Mouse (Mus musculus): ENCODE results near the gene Krt25. TPM values are rescaled to one million over a fixed set of nuclear protein-coding genes. Genes with fewer than 3 reads are reported as not detected.
A peak's percentile ranks its signal among the peaks of the same experiment; 100 is the strongest.

Krt25 gene
- polyA plus RNA-seq, 1 experiment from 2014 or later, result not detected

DNA sequence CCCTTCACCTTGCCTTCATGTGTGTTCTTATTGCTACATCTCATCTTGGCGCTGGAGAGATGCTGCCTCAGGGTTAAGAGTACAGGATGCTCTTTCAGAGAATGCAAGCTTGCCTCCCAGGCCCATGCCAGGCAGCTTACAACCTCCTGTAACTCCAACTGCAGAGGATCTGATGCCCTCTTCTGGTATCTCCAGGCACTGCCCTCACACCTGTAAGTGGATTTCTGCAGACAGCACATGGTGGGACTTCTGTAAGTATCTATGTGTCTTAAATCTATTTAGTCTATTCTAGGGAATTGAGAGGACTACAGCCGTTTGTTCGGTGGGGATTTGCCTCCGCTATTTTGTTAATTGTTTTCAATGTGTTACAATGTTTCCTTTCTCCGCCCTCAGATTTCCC is 29.9 kb downstream of the Krt25 start:
- no peak overlapping the region for H3K4me2 ChIP-seq (ENCODE audit: low read depth, low read length, severe bottlenecking)
- WGBS, result 64% methylated on average over 5 of the region's 5 CpGs

DNA sequence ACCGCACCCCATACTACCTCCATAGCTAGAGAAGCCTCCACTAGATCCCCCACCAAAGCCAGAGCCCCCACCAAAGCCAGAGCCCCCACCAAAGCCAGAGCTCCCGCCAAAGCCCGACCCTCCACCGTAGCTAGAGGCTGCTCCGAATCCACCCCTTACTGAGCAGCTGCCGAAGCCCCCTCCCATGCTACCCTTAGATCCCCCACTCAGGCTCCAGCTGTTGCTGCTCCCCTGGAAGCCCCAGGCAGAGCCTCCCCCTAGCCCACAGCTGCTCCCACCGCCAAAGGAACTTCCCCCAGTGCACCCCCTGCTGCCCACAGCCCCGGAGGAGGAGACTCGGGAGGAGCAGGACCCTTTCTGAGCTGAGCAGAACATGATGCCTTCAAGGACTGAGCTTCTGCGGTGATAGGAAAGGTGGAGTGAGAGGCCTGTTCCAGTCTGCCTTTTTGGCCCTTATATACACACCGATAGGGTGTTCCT is 37.9 kb downstream of the Krt25 start, which contains the start of gene Krt24:
TSS of gene Krt24 (minus strand) at position 430 of the 480 bp plus-strand sequence.
- ATAC-seq (replicated peaks; ENCODE audit: low FRiP score) (no peak), DNase-seq (ENCODE audit: low spot score) (no peak)
- Histone ChIP-seq H3K27ac (ENCODE audit: low read depth, low read length) (no peak within 1 kb of the TSS), H3K4me1 (replicated peaks; ENCODE audit: control insufficient read depth, insufficient read depth, low read length) (no peaks in the 10 kb centered on the region), H3K36me3 (ENCODE audit: control insufficient read depth, insufficient read depth, low read length) (no peaks in the 10 kb centered on the region), H3K4me3 (ENCODE audit: low read depth, low read length) (no peak within 1 kb of the TSS), H3K4me2 (ENCODE audit: low read depth, low read length, severe bottlenecking) (no peak within 1 kb of the TSS), H3K27me3 (ENCODE audit: control insufficient read depth, insufficient read depth, low read length) (no peaks in the 10 kb centered on the region), H3K9ac (ENCODE audit: low read length) (no peak within 1 kb of the TSS), H3K9me3 (ENCODE audit: control insufficient read depth, low read length) (no peaks in the 10 kb centered on the region)
- 61% methylated on average over 11 of the region's 11 CpGs for WGBS

More for the DNA sequence above, 29.9 kb downstream of the Krt25 start:
- ATAC-seq (replicated peaks; ENCODE audit: low FRiP score) (no peak), DNase-seq (ENCODE audit: low spot score) (peak; percentile 59)
- H3K4me3 ChIP-seq (ENCODE audit: low read depth, low read length), result no peak overlapping the region
- no peak overlapping the region for H3K27ac ChIP-seq (ENCODE audit: low read depth, low read length)
- no peak overlapping the region for H3K9ac ChIP-seq (ENCODE audit: low read length)
- no peaks in the 10 kb centered on the region for H3K27me3 ChIP-seq (ENCODE audit: control insufficient read depth, insufficient read depth, low read length)
- H3K9me3 ChIP-seq (ENCODE audit: control insufficient read depth, low read length), result no peaks in the 10 kb centered on the region
- no peaks in the 10 kb centered on the region for H3K4me1 ChIP-seq (replicated peaks; ENCODE audit: control insufficient read depth, insufficient read depth, low read length)
- no peaks in the 10 kb centered on the region for H3K36me3 ChIP-seq (ENCODE audit: control insufficient read depth, insufficient read depth, low read length)

DNA sequence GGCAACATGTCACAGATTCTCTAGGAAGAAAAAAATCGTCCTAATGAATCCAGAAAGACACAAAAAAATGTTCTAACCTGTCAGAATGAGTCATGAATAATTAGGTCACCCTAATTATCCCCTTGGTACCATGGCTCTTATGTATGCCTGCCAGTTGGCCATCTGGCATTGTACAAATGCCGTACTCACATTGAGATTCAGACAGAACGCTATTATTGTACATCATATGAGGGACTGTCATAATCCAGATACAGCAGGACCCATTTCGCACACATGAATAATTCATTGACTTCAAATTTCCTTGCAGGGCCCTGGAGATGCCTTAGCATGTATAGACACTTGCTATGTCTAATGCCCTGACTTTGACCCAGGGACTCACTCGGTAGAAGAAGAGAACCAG is 38.7 kb downstream of the Krt25 start:
- Histone ChIP-seq H3K4me1 (replicated peaks; ENCODE audit: control insufficient read depth, insufficient read depth, low read length) (no peaks in the 10 kb centered on the region), H3K36me3 (ENCODE audit: control insufficient read depth, insufficient read depth, low read length) (no peaks in the 10 kb centered on the region), H3K27ac (ENCODE audit: low read depth, low read length) (no peak overlapping the region), H3K9me3 (ENCODE audit: control insufficient read depth, low read length) (no peaks in the 10 kb centered on the region), H3K4me3 (ENCODE audit: low read depth, low read length) (no peak overlapping the region), H3K4me2 (ENCODE audit: low read depth, low read length, severe bottlenecking) (no peak overlapping the region), H3K27me3 (ENCODE audit: control insufficient read depth, insufficient read depth, low read length) (no peaks in the 10 kb centered on the region), H3K9ac (ENCODE audit: low read length) (no peak overlapping the region)
- ATAC-seq (replicated peaks; ENCODE audit: low FRiP score) (no peak), DNase-seq (ENCODE audit: low spot score) (no peak)
- 81% methylated on average over 5 of the region's 5 CpGs for WGBS

DNA sequence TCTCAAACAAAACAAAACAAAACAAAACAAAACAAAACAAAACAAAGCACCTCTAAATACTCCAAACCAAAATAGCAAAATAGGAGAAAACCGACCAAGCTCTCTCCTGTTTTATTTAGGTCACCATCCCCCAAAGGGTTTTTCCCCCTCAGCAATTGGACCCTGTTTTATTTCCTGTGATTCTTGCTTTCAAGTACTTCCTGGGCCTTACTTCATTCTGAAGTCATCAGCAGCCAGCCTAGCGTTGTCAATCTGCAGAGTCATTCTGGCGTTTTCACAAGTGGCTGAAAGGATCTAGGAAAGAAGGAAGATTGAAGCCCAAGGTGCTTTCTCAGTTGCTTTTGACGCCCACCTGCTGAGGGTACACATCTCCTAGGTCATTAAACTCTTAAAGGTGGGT is 39.4 kb downstream of the Krt25 start:
- no peaks in the 10 kb centered on the region for H3K9me3 ChIP-seq (ENCODE audit: control insufficient read depth, low read length)
- no peaks in the 10 kb centered on the region for H3K36me3 ChIP-seq (ENCODE audit: control insufficient read depth, insufficient read depth, low read length)
- H3K4me1 ChIP-seq (replicated peaks; ENCODE audit: control insufficient read depth, insufficient read depth, low read length), result no peaks in the 10 kb centered on the region
- no peaks in the 10 kb centered on the region for H3K27me3 ChIP-seq (ENCODE audit: control insufficient read depth, insufficient read depth, low read length)
- DNase-seq (ENCODE audit: low spot score), result no peak
- H3K9ac ChIP-seq (ENCODE audit: low read length), result no peak overlapping the region
- no peak for ATAC-seq (replicated peaks; ENCODE audit: low FRiP score)
- H3K27ac ChIP-seq (ENCODE audit: low read depth, low read length), result no peak overlapping the region
- no peak overlapping the region for H3K4me3 ChIP-seq (ENCODE audit: low read depth, low read length)
- WGBS, result 60% methylated on average over 4 of the region's 4 CpGs
- H3K4me2 ChIP-seq (ENCODE audit: low read depth, low read length, severe bottlenecking), result no peak overlapping the region

DNA sequence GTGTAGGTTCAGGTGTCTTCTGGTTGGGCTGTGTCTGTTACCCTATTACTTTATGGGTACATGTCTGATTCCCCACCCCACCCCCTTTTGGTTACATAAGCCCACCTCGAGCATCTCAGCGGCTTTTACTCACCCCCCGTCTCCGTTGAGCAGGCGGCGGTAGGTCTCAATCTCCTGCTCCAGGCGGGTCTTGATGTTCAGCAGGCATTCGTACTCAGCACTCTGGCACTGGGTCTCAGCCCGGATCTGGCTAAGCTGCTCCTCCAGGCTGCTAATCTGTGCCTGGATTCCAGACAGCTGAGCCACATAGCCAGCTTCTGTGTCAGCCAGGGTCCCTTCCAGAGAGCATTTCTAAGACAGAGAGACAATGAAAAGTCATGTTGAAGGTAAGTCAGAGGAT is 41.6 kb downstream of the Krt25 start:
- DNase-seq (ENCODE audit: low spot score) (no peak), ATAC-seq (replicated peaks; ENCODE audit: low FRiP score) (no peak)
- 78% methylated on average over 9 of the region's 9 CpGs for WGBS
- no peaks in the 10 kb centered on the region for H3K9me3 ChIP-seq (ENCODE audit: control insufficient read depth, low read length)
- no peaks in the 10 kb centered on the region for H3K36me3 ChIP-seq (ENCODE audit: control insufficient read depth, insufficient read depth, low read length)
- no peaks in the 10 kb centered on the region for H3K4me1 ChIP-seq (replicated peaks; ENCODE audit: control insufficient read depth, insufficient read depth, low read length)
- no peaks in the 10 kb centered on the region for H3K27me3 ChIP-seq (ENCODE audit: control insufficient read depth, insufficient read depth, low read length)
- no peak overlapping the region for H3K27ac ChIP-seq (ENCODE audit: low read depth, low read length)
- no peak overlapping the region for H3K4me2 ChIP-seq (ENCODE audit: low read depth, low read length, severe bottlenecking)
- H3K4me3 ChIP-seq (ENCODE audit: low read depth, low read length), result no peak overlapping the region
- no peak overlapping the region for H3K9ac ChIP-seq (ENCODE audit: low read length)

DNA sequence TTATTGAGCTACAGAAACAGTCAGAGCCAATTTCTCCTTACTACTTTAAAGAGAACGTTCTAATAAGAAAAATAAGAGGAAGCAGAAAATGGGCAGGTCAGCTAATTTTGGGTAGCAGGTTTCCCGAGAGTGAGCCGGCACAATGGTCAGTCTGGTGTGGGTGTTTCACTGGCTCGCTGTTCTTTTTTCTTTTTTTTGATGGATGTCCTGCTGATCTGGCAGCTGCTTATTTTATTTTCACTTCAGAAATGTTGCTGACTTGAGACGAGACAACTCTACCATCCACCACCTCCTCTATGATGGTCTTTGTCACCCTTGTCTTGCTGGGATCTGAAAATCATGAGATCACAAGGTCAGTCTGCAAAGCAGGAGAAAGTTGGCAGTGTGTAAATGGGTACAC is 42.8 kb downstream of the Krt25 start:
- Histone ChIP-seq H3K4me2 (ENCODE audit: low read depth, low read length, severe bottlenecking) (no peak overlapping the region), H3K27ac (ENCODE audit: low read depth, low read length) (no peak overlapping the region), H3K4me3 (ENCODE audit: low read depth, low read length) (no peak overlapping the region), H3K9me3 (ENCODE audit: control insufficient read depth, low read length) (no peaks in the 10 kb centered on the region), H3K9ac (ENCODE audit: low read length) (no peak overlapping the region), H3K27me3 (ENCODE audit: control insufficient read depth, insufficient read depth, low read length) (no peaks in the 10 kb centered on the region), H3K4me1 (replicated peaks; ENCODE audit: control insufficient read depth, insufficient read depth, low read length) (no peaks in the 10 kb centered on the region), H3K36me3 (ENCODE audit: control insufficient read depth, insufficient read depth, low read length) (no peaks in the 10 kb centered on the region)
- no peak for ATAC-seq (replicated peaks; ENCODE audit: low FRiP score)
- 82% methylated on average over 5 of the region's 5 CpGs for WGBS
- DNase-seq (ENCODE audit: low spot score), result no peak

DNA sequence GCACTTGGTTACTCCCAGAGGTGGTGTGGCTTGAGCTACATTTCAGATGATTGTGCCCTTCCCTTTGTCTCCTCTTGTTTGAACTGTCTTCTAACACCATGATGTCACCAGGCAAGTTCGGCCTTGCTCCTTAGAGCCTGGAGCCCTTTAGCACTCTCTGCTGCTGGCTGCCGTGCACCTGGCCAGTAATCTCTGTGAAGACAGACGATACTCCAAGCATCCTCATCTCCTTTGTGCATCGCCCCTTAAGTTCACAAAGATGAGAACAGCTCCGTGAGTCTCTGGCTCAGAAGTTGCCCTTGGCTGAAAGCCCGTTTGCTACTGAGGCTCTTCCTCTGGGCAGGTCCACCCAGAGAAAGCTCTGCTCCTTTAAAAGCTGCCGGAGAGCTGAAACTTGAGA is 46.0 kb downstream of the Krt25 start:
- Histone ChIP-seq H3K27ac (ENCODE audit: low read depth, low read length) (no peak overlapping the region), H3K9ac (ENCODE audit: low read length) (no peak overlapping the region), H3K4me1 (replicated peaks; ENCODE audit: control insufficient read depth, insufficient read depth, low read length) (no peaks in the 10 kb centered on the region), H3K36me3 (ENCODE audit: control insufficient read depth, insufficient read depth, low read length) (no peaks in the 10 kb centered on the region), H3K27me3 (ENCODE audit: control insufficient read depth, insufficient read depth, low read length) (no peaks in the 10 kb centered on the region), H3K4me3 (ENCODE audit: low read depth, low read length) (no peak overlapping the region), H3K9me3 (ENCODE audit: control insufficient read depth, low read length) (no peaks in the 10 kb centered on the region), H3K4me2 (ENCODE audit: low read depth, low read length, severe bottlenecking) (no peak overlapping the region)
- WGBS, result 78% methylated on average over 7 of the region's 7 CpGs
- ATAC-seq (replicated peaks; ENCODE audit: low FRiP score), result no peak
- no peak for DNase-seq (ENCODE audit: low spot score)

DNA sequence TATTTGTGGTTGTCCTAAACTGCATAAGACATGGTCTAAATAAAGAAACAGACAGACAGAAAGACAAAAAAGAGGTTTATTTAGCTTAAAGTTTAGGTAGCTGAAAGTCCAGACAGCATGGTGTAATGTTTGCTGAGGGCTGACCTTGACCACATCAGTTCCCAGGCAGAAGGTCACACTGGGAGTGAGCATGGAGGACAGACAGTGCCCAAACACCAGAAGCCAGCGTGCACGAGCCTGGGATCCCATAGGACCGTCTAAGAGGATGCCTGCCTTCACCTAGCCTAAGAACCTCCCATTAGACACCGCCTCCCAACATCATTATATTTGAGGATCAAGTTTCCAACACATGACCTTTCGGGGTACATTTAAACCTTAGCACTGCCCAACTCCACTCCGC is 47.1 kb downstream of the Krt25 start:
- Histone ChIP-seq H3K4me3 (ENCODE audit: low read depth, low read length) (no peak overlapping the region), H3K9ac (ENCODE audit: low read length) (no peak overlapping the region), H3K27me3 (ENCODE audit: control insufficient read depth, insufficient read depth, low read length) (no peaks in the 10 kb centered on the region), H3K36me3 (ENCODE audit: control insufficient read depth, insufficient read depth, low read length) (no peaks in the 10 kb centered on the region), H3K9me3 (ENCODE audit: control insufficient read depth, low read length) (no peaks in the 10 kb centered on the region), H3K4me1 (replicated peaks; ENCODE audit: control insufficient read depth, insufficient read depth, low read length) (no peaks in the 10 kb centered on the region), H3K27ac (ENCODE audit: low read depth, low read length) (no peak overlapping the region), H3K4me2 (ENCODE audit: low read depth, low read length, severe bottlenecking) (no peak overlapping the region)
- no peak for ATAC-seq (replicated peaks; ENCODE audit: low FRiP score)
- WGBS, result 85% methylated on average over 6 of the region's 6 CpGs
- no peak for DNase-seq (ENCODE audit: low spot score)

DNA sequence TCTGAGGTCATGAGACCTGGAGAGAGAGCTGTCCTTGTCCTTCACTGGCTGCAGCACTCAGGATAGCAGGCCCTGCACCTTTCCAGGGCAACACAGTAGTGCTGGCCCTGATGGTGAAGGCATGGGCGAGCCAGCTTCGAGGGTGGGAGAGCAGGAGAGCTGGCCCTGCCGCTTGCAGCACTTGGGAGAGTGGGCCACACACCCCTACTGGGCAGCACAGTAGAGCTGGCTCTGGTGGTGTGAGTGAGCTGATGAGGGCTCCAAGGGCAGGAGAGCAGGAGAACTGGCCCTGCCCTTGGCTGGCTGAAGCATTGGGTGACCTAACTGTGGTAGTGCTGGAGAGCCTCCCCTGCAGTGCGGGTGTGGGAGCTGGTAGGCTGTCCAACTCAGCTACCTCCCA is 50.0 kb downstream of the Krt25 start:
- Histone ChIP-seq H3K27me3 (ENCODE audit: control insufficient read depth, insufficient read depth, low read length) (no peaks in the 10 kb centered on the region), H3K4me1 (replicated peaks; ENCODE audit: control insufficient read depth, insufficient read depth, low read length) (no peaks in the 10 kb centered on the region), H3K9me3 (ENCODE audit: control insufficient read depth, low read length) (no peaks in the 10 kb centered on the region), H3K4me3 (ENCODE audit: low read depth, low read length) (no peak overlapping the region), H3K9ac (ENCODE audit: low read length) (no peak overlapping the region), H3K4me2 (ENCODE audit: low read depth, low read length, severe bottlenecking) (no peak overlapping the region), H3K36me3 (ENCODE audit: control insufficient read depth, insufficient read depth, low read length) (no peaks in the 10 kb centered on the region), H3K27ac (ENCODE audit: low read depth, low read length) (no peak overlapping the region)
- DNase-seq (ENCODE audit: low spot score) (no peak), ATAC-seq (replicated peaks; ENCODE audit: low FRiP score) (no peak)
- whole genome bisulfite sequencing, result 81% methylated on average over 4 of the region's 4 CpGs
